Mouse (Mus musculus) megakaryocyte, embryonic 14.5 days (primary cell): ENCODE measurements around the gene Sgcb.

Experiments
- FLI1 ChIP-seq: IDR thresholded peaks from 2 replicates; pipeline ENCODE4 v1.6.1; 2012; ENCODE audit warnings: low read length, inconsistent platforms, mixed read lengths
- GATA1 ChIP-seq: IDR thresholded peaks from 3 replicates; pipeline ENCODE4 v1.6.1; 2012; ENCODE audit warnings: mixed read lengths, low read length, inconsistent platforms, borderline replicate concordance

- TF ChIP-seq GATA1 (no peak), FLI1 (no peak)
These were observed 41.0 kb upstream of the Sgcb start for GRCm38 (mm10) chr5:73688576-73688975.
